Mouse (Mus musculus) intestine, embryonic 15.5 days (tissue): ENCODE data around the gene Aqp5. TPM values are rescaled to one million over a fixed set of nuclear protein-coding genes. Genes with fewer than 3 reads are reported as not detected.

Experiments
- polyA plus RNA-seq: library from polyadenylated mRNA; unstranded; fragments of >200 nt; fragmentation: Nextera tagmentation; extraction: Ambion mirVana; gene quantifications from 2 replicates; pipeline ENCODE4 v1.2.1, GENCODE M21; 2015

Gene Aqp5
- polyA plus RNA-seq, 1 experiment from 2014 or later, result 0.65 TPM

Other genes starting within 250 kb of the Aqp5 start
- gene Fmnl3, start 220.3 kb upstream of the Aqp5 start, polyA plus RNA-seq, result 16.3 and 17.3 TPM in 2 replicates
- gene Tmbim6, start 197.9 kb upstream of the Aqp5 start, polyA plus RNA-seq, result 530 and 607 TPM in 2 replicates
- 4.7 and 5.9 TPM in 2 replicates for gene Nckap5l, start 133.0 kb upstream of the Aqp5 start, polyA plus RNA-seq
- gene Bcdin3d, start 116.1 kb upstream of the Aqp5 start, polyA plus RNA-seq, result 13.2 and 15.6 TPM in 2 replicates
- gene Faim2, start 62.6 kb upstream of the Aqp5 start, polyA plus RNA-seq, result 0.60 and 0.61 TPM in 2 replicates
- 0.11 TPM in 1 of 2 replicates, not detected in the other for gene Aqp2, start 11.7 kb upstream of the Aqp5 start, polyA plus RNA-seq
- not detected in 2 replicates for gene Aqp6, start 10.6 kb downstream of the Aqp5 start, polyA plus RNA-seq
- 108 and 120 TPM in 2 replicates for gene Racgap1, start 60.9 kb downstream of the Aqp5 start, polyA plus RNA-seq
- 2.2 and 2.4 TPM in 2 replicates for gene Asic1, start 79.6 kb downstream of the Aqp5 start, polyA plus RNA-seq
- 23.5 and 34.0 TPM in 2 replicates for gene Smarcd1, start 111.3 kb downstream of the Aqp5 start, polyA plus RNA-seq
- not detected in 2 replicates for gene Gm17349, start 114.7 kb downstream of the Aqp5 start, polyA plus RNA-seq
- gene Gpd1, start 126.7 kb downstream of the Aqp5 start, polyA plus RNA-seq, result 11.6 and 15.5 TPM in 2 replicates
- gene Cox14, start 134.8 kb downstream of the Aqp5 start, polyA plus RNA-seq, result 187 and 218 TPM in 2 replicates
- gene Cers5, start 182.1 kb downstream of the Aqp5 start, polyA plus RNA-seq, result 48.1 and 49.5 TPM in 2 replicates